Mouse (Mus musculus) kidney, embryonic 14.5 days (tissue): Measurements from ENCODE around the gene Rabl6. TPM values are rescaled to one million over a fixed set of nuclear protein-coding genes. Genes with fewer than 3 reads are reported as not detected.
A peak's percentile ranks its signal among the peaks of the same experiment; 100 is the strongest.

Experiments used
- ATAC-seq: fragments of 200-750 bp; cut with Nextera tagmentation; 2 replicates; pipeline ENCODE4 v1.8.0; 2017; ENCODE audit warnings: moderate number of reproducible peaks, mild to moderate bottlenecking, moderate TSS enrichment, moderate library complexity; ENCODE audit not compliant: low FRiP score, low TSS enrichment
- H3K27ac ChIP-seq: fragments of 300-500 bp; sonication (generic); 2 replicates; pipeline ENCODE4 v1.5.1; 2014; ENCODE audit warnings: low read depth, mild to moderate bottlenecking, low read length, moderate library complexity, mixed read lengths
- H3K27me3 ChIP-seq: fragments of 300-500 bp; sonication (generic); 2 replicates; pipeline ENCODE4 v1.6.1; 2014; ENCODE audit warnings: mild to moderate bottlenecking, low read length; ENCODE audit not compliant: control insufficient read depth, insufficient read depth
- H3K36me3 ChIP-seq: fragments of 300-500 bp; sonication (generic); 2 replicates; pipeline ENCODE4 v1.6.1; 2014; ENCODE audit warnings: low read length, mixed read lengths; ENCODE audit not compliant: control insufficient read depth, insufficient read depth
- H3K4me1 ChIP-seq: fragments of 300-500 bp; sonication (generic); 2 replicates; pipeline ENCODE4 v1.6.1; 2014; ENCODE audit warnings: low read length, mixed read lengths; ENCODE audit not compliant: control insufficient read depth, insufficient read depth
- H3K4me2 ChIP-seq: fragments of 300-500 bp; sonication (generic); replicated peaks from 2 replicates; pipeline ENCODE4 v1.6.1; 2014; ENCODE audit warnings: low read depth, mild to moderate bottlenecking, low read length
- H3K4me3 ChIP-seq: fragments of 300-500 bp; sonication (generic); 2 replicates; pipeline ENCODE4 v1.5.1; 2014; ENCODE audit warnings: mild to moderate bottlenecking, low read length
- H3K9ac ChIP-seq: fragments of 300-500 bp; sonication (generic); 2 replicates; pipeline ENCODE4 v1.6.1; 2014; ENCODE audit warnings: low read depth, mild to moderate bottlenecking, low read length, moderate library complexity
- H3K9me3 ChIP-seq: fragments of 300-500 bp; sonication (generic); 2 replicates; pipeline ENCODE4 v1.6.1; 2016; ENCODE audit warnings: low read length; ENCODE audit not compliant: control insufficient read depth
- WGBS: fragments of 180-500 bp; shearing (Covaris S2); extraction: QIAGEN DNeasy Blood & Tissue Kit; methylation state at CpG from one replicate; pipeline ENCODE4 v1.1.7; 2014; 5-methylcytosine and 5-hydroxymethylcytosine counted together
- polyA plus RNA-seq: library from polyadenylated mRNA; unstranded; fragments of >200 nt; fragmentation: Nextera tagmentation; extraction: Ambion mirVana; gene quantifications from 2 replicates; pipeline ENCODE4 v1.2.1, GENCODE M21; 2014

The Rabl6 gene
- polyA plus RNA-seq, 1 experiment from 2014 or later = 81.1 TPM

GRCm38 (mm10) chr2:25584152-25584551 lies 24.2 kb downstream of the Rabl6 start:
- ATAC-seq = no peak
- peaks cover 22% of the 10 kb centered on the region for H3K4me1 ChIP-seq
- no peak overlapping the region for H3K9ac ChIP-seq
- WGBS = 91% methylated on average over 3 of the region's 3 CpGs
- H3K4me3 ChIP-seq = no peak overlapping the region
- no peak overlapping the region for H3K27ac ChIP-seq
- H3K4me2 ChIP-seq = no peak overlapping the region
- H3K9me3 ChIP-seq = no peaks in the 10 kb centered on the region
- peaks cover 21% of the 10 kb centered on the region for H3K27me3 ChIP-seq
- peaks cover 57% of the 10 kb centered on the region for H3K36me3 ChIP-seq

- 60% methylated on average over 4 of the region's 4 CpGs for WGBS
- peaks cover 55% of the 10 kb centered on the region for H3K36me3 ChIP-seq
- no peak overlapping the region for H3K27ac ChIP-seq
- H3K4me2 ChIP-seq = no peak overlapping the region
- H3K9ac ChIP-seq = no peak overlapping the region
- H3K4me3 ChIP-seq = no peak overlapping the region
- no peak for ATAC-seq
- peaks cover 26% of the 10 kb centered on the region for H3K27me3 ChIP-seq
- no peaks in the 10 kb centered on the region for H3K9me3 ChIP-seq
- peaks cover 22% of the 10 kb centered on the region for H3K4me1 ChIP-seq
These were observed 24.8 kb downstream of the Rabl6 start for GRCm38 (mm10) chr2:25583571-25583970.

- Histone ChIP-seq H3K4me2 (no peak overlapping the region), H3K36me3 (peaks cover 51% of the 10 kb centered on the region), H3K4me1 (peaks cover 26% of the 10 kb centered on the region), H3K4me3 (no peak overlapping the region), H3K27me3 (peaks cover 31% of the 10 kb centered on the region), H3K27ac (no peak overlapping the region), H3K9me3 (no peaks in the 10 kb centered on the region), H3K9ac (no peak overlapping the region)
- 81% methylated on average over 6 of the region's 6 CpGs for WGBS
- no peak for ATAC-seq
These were observed 25.2 kb downstream of the Rabl6 start for GRCm38 (mm10) chr2:25583120-25583481.

- Histone ChIP-seq H3K4me3 (no peak overlapping the region), H3K9me3 (no peaks in the 10 kb centered on the region), H3K36me3 (peaks cover 46% of the 10 kb centered on the region), H3K27me3 (peaks cover 36% of the 10 kb centered on the region), H3K4me1 (peaks cover 31% of the 10 kb centered on the region), H3K4me2 (no peak overlapping the region), H3K27ac (no peak overlapping the region), H3K9ac (no peak overlapping the region)
- WGBS = 55% methylated on average over 12 of the region's 12 CpGs
- no peak for ATAC-seq
These were observed 25.7 kb downstream of the Rabl6 start for GRCm38 (mm10) chr2:25582466-25583119.

- WGBS = 33% methylated on average over 6 of the region's 6 CpGs
These were observed 26.4 kb downstream of the Rabl6 start for GRCm38 (mm10) chr2:25581901-25582301.

GRCm38 (mm10) chr2:25581294-25581864 lies 26.9 kb downstream of the Rabl6 start, which contains the start of gene Ajm1:
TSS of gene Ajm1 (minus strand) at chr2:25581757.
- Histone ChIP-seq H3K27ac (no peak within 1 kb of the TSS), H3K4me3 (peak within 1 kb of the TSS; percentile 32), H3K4me2 (peak within 1 kb of the TSS; percentile 61), H3K9ac (no peak within 1 kb of the TSS), H3K4me1 (peaks cover 37% of the 10 kb centered on the region), H3K36me3 (peaks cover 34% of the 10 kb centered on the region), H3K27me3 (peaks cover 48% of the 10 kb centered on the region), H3K9me3 (peaks cover 2% of the 10 kb centered on the region; the same call in 1 of the 2 replicates)
- peak; percentile 73 for ATAC-seq
- WGBS = 3% methylated on average over 19 of the region's 19 CpGs

More at GRCm38 (mm10) chr2:25581901-25582301, 26.4 kb downstream of the Rabl6 start:
- no peak overlapping the region for H3K27ac ChIP-seq
- no peak overlapping the region for H3K4me3 ChIP-seq
- H3K27me3 ChIP-seq = peaks cover 43% of the 10 kb centered on the region
- H3K36me3 ChIP-seq = peaks cover 39% of the 10 kb centered on the region
- H3K9ac ChIP-seq = no peak overlapping the region
- H3K9me3 ChIP-seq = peaks cover 2% of the 10 kb centered on the region; the same call in 1 of the 2 replicates
- H3K4me1 ChIP-seq = peaks cover 37% of the 10 kb centered on the region
- H3K4me2 ChIP-seq = peak overlapping the region; percentile 61
- no peak for ATAC-seq

- Histone ChIP-seq H3K27ac (no peak overlapping the region), H3K4me1 (peaks cover 39% of the 10 kb centered on the region), H3K36me3 (peaks cover 27% of the 10 kb centered on the region), H3K4me3 (no peak overlapping the region), H3K27me3 (peaks cover 56% of the 10 kb centered on the region), H3K9ac (no peak overlapping the region), H3K4me2 (no peak overlapping the region), H3K9me3 (peaks cover 2% of the 10 kb centered on the region; the same call in 1 of the 2 replicates)
- no peak for ATAC-seq
- 50% methylated on average over 6 of the region's 6 CpGs for WGBS
These were observed 27.7 kb downstream of the Rabl6 start for GRCm38 (mm10) chr2:25580621-25581101.

- no peak overlapping the region for H3K9ac ChIP-seq
- H3K4me2 ChIP-seq = peak overlapping the region; percentile 39
- H3K9me3 ChIP-seq = peaks cover 2% of the 10 kb centered on the region; the same call in 1 of the 2 replicates
- ATAC-seq = no peak
- H3K27ac ChIP-seq = no peak overlapping the region
- peaks cover 43% of the 10 kb centered on the region for H3K4me1 ChIP-seq
- peaks cover 56% of the 10 kb centered on the region for H3K27me3 ChIP-seq
- H3K36me3 ChIP-seq = peaks cover 20% of the 10 kb centered on the region
- 8% methylated on average over 27 of the region's 27 CpGs for WGBS
- H3K4me3 ChIP-seq = peak overlapping the region; percentile 22
These were observed 28.4 kb downstream of the Rabl6 start for GRCm38 (mm10) chr2:25579737-25580460.
